Mouse (Mus musculus) fibroblast of lung, adult 2 months (primary cell): ENCODE data around the gene Anxa6.

Experiments used
- DNase-seq: peaks from one replicate; pipeline ENCODE4 v3.0.0-alpha.2; 2011; ENCODE audit warnings: low read depth

The Anxa6 gene

DNA sequence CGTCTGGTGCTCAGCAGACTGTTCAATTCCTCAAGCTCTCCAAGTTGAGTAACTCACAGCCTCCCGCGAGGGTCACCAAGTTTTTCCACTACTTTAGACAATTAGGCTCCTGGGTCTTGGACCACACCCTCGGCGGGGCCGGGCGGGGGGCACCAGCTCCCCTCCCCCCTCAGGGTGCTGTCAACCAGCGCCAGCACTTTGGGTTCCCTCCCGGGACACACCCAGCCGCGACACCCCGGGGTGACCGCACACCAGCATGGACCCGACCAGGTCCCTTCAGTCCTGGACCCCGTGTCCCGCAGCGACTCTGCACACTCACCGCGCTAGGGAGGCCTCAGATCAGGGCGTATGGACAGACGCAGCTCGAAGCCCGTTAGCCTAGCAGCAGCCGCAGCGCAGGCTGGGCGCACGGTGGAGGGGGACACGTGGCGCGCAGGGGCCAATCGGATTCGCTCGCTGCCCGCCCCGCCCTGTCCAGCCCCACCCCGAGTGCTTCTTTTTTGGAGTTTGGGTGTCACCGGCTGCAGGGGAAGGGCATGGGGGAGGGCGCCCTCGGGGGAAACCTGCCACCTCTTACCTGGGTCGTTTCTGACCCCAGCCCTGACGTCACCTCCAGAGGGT lies at the start of gene Anxa6:
Anxa6 (minus strand) TSS at position 406 of the 621 bp plus-strand sequence.
- DNase-seq = peak; percentile 56

DNA sequence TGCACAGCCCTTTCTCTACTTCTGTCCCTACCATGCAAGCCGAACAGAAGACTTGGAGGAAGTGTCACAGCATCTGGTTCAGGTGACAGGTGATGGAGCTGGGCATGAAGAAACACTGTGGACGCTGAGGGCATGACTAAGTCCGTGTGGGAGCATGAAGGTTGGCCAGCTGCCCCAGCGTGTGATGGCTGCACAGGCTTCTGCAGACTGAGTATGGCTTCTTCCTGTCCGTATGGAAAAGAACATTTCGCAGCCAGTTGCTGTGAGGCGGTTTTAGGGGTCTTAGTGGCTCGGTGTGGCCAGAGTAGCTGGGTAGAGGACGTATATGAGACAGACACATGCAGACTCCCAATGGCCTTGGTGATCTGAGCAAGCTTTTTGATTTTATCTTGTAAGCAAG lies 48.0 kb upstream of the Anxa6 start:
- DNase-seq = no peak

- DNase-seq = no peak
Observed at GRCm38 (mm10) chr11:55079180-55079579, 45.9 kb upstream of the Anxa6 start.

GRCm38 (mm10) chr11:55078502-55078901 lies 45.3 kb upstream of the Anxa6 start:
- DNase-seq = no peak

DNA sequence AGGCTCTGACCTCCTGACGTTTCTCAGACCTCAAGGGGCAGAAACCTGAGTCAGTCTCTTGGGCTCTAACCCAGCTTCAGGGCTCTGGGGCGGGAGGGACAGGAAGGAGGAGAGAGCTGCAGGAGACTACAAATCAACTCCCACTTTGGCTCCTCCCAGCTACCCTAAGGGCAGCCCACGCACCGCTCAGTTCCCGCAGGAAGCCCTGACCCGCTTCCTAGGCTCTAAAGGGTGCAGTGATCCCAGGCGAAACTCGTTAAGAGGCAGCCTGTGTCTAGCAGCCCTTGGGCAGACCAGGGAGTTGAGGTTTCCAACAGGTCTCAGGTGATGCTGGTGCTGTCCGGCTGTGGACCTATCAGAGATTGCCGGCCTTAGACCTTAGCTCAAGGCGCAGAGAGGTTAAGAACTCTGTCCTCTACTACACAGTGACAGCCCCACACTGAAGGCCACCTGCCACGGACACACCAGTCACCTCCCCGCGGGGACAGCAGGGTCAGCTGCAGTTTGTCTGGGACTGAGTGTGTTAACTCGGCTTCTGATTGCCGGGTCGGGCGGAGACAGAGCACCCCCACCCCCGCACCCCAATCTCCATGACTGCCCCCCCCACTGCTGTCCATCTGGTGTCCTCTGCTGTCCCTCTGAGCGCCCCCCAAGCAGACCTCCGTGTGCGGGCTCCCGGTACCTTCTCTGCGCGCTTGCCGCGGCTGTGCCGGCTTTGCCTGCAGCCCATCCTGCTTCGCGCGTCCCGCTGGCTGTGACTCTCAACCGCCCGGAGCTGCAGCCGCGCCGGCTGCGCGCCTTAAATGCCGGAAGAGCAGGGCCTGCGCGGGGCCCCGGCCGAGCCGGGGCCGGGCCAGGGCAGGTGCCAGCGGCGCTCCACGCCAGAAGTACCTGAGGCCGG lies 44.3 kb upstream of the Anxa6 start, which contains the start of gene Ccdc69:
Ccdc69 (minus strand) TSS at position 801 of the 901 bp plus-strand sequence.
- peak; percentile 61 for DNase-seq

GRCm38 (mm10) chr11:55076234-55076633 lies 43.0 kb upstream of the Anxa6 start:
- DNase-seq = no peak

DNA sequence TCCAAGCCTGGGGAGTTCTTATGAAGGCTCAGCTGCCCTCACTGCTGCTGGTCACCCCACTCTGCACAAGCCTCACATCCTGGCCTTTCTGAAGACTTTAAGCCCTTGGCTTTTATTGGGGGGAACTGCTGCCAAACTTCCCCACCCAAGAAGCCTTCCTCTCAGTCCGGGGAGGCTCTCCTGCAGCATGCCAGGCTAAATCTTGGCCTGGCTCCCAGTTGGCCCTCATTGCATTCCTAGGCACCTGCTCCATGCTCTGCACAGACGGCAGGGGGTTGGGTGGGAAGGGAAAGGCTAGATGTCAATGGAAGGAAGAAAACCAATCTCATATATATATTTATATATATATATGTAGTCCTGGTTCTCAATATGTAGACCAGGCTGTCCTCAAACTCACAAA lies 42.4 kb upstream of the Anxa6 start:
- DNase-seq = no peak

GRCm38 (mm10) chr11:55073191-55073590 lies 39.9 kb upstream of the Anxa6 start:
- no peak for DNase-seq

GRCm38 (mm10) chr11:55072467-55072866 lies 39.2 kb upstream of the Anxa6 start:
- DNase-seq = no peak

GRCm38 (mm10) chr11:55071344-55071743 lies 38.1 kb upstream of the Anxa6 start:
- no peak for DNase-seq

- DNase-seq = no peak
Observed at GRCm38 (mm10) chr11:55069023-55069422, 35.8 kb upstream of the Anxa6 start.

- DNase-seq = no peak
Observed at GRCm38 (mm10) chr11:55066921-55067320, 33.7 kb upstream of the Anxa6 start.

DNA sequence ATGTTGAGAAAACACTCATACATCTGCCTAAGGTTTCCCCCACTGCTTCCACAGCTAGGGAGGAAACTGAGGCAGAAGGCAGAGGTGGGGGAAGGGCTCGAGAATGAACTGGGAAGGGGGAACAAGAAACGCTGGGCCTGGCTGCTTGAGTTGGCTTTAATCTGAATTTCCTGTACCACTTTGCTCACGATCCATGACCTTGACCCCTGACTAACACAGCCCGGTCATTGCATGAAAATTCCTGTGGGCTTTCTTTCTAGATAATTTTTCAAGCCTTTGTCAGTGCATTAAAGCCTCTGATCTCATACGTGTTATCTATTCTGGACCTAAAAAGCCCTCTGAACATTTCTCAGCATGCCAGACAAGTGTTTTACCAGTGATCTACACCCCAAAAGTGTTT lies 29.6 kb upstream of the Anxa6 start:
- DNase-seq = no peak

DNA sequence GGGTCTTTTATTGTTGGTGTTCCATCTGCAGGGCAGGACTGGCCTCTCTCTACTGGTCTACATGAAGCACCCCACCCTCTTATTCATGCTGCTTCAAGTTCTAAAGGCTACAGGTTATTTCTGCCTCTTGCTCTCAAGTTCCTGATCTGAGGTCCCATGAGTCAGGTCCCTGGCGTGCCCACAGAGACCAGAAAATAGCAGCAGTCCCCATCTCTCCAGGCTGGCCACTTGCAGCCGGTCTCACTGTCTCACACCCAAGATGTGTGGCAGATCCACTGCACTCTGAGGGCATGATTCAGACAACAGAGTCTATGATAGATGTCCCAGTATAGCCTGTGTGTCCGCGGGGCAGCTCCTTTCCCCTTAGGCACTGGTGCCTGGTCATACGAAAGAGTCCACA lies 27.6 kb upstream of the Anxa6 start:
- no peak for DNase-seq

DNA sequence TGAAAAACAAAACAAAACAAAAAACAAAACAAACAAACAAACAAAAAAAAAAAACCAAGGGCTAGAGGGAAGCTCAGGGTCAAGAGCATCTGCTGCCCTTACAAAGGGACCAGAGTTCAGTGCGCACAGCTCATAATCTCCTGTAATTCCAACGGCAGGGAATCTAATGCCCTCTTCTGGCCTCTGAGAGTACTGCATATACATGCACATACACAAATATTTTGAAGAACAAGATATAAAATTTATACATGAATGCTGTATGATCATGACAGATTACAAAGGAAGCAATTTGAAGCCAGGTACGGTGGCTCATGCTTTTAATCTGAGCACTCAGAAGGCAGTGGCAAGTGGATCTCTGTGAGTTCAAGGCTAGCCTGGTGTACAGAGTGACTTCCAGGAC lies 24.3 kb upstream of the Anxa6 start:
- no peak for DNase-seq

DNA sequence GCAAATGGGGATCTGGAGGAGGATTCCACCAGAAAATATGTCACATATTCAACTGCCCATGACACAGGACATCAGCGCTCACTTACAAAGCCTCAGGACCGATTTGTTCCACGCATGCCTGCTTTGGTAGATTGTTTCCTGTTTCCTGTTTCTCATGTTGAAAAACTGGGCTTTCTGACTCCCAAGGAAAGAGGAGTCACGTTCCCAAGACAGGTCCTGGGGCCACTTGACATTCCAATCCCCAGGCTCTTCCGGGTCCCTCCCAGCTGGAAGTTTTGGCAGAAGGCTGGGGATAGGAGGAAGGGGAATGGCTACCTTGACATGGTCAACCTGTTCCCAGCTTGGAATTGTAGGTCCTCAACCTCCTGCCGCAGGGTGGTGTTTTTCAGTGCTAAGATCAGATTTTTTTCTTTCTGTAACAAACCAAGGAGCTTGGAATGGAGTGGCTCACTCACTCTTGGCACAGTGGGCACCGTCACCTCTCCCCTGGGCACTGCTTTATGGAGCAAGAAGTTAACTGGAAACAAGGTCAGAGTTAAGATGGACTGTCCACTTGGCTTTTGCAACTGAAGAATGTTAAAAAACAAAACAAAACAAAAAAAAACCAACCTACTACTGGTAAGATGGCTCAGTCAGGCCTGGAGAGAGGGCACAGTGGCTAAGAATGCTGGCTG lies 17.7 kb upstream of the Anxa6 start:
- DNase-seq = no peak

- DNase-seq = no peak
Observed at GRCm38 (mm10) chr11:55046600-55046999, 13.4 kb upstream of the Anxa6 start.

DNA sequence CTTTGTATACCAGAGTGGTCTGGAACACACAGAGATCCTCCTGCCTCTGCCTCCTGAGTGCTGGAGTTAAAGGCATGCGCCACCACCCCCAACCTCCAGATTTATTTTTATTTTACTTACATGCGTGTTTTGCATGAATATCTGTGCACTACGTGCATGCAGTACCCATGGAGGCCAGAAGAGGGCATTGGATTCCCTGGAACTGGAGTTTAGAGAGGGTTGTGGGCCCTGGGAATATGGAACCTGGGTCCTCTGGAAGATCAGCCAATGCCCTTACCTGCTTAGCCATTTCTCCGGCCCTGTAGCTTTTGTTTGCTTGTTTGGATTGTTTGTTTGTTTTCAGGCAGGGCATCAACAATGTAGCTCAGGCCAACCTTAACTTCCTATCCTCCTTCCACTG lies 8.1 kb upstream of the Anxa6 start:
- DNase-seq = no peak

DNA sequence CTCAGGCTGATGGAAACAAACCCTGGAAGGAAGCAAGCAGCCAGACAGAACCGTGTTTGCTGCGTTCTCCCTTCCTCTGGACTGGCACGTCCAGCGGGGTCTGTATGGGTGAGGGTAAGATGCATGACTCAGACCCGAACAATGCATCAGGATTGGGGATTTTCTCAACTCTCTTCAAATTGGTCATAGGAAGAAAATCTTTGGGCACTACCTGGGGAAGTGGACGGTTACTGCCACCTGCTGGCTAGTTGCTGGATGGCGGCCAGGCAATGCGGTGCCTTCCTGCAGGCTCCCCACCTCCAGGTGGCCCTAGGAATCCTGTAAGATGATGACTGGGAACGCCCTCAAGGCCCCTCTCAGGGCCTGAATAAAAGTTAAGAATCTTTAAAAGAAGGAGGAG lies 6.3 kb upstream of the Anxa6 start:
- DNase-seq = peak; percentile 58

GRCm38 (mm10) chr11:55036601-55037000 lies 3.4 kb upstream of the Anxa6 start:
- DNase-seq = no peak

GRCm38 (mm10) chr11:55032286-55032685 lies 959 bp downstream of the Anxa6 start:
- DNase-seq = no peak

- DNase-seq = no peak
Observed at GRCm38 (mm10) chr11:55031991-55032280, 1.3 kb downstream of the Anxa6 start.
